Mouse (Mus musculus): Measurements from ENCODE around the gene Gm20481.
"Not testable (repeated sequence)": the region's sequence is repeated elsewhere in the genome, so short reads cannot be mapped to it uniquely, and the experiment has no call there.

The Gm20481 gene

DNA sequence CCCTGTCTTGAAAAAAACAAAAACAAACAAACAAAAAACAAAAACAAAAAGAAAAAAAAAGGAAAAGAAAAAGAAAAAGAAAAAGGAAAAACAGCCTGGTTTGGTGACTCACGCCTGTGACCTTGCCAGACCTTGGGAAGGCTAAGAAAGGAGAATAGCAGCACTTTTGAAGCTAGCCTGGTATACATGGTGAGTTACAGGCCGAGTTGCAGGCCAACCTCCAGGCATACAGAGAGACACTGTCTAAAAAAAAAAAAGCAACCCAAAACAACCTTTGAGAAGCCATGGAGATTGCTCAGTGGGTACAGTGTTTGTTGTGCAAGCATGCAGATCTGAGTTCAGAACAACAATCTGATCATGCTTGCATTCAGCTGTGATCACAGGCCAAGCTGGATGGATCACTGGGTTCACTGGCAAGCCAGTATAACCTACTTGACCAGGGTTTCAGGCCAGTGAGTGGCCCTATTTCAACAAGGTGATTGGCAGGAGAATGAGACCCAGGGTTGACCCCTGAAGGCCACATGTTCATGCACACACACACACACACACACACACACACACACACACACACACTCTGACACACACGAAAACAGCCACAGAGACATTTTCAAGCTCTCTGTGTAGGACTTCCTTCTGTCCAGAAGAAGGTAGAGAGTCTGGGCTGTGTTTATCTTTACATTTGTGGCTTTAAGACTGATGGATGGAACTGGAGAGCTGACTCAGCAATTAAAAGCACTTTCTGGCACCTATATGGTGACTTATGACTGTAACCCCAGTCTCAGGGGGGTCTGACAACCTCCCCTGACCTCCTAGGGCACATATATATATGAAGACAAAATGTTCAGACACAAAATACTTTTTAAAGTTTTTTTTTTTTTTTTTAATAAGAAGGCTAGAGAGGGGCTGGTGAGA, 6.1 kb downstream of the Gm20481 start:
- CTCF ChIA-PET: no interaction called here

- CTCF ChIA-PET: no interaction called here
Measured at GRCm38 (mm10) chr17:34977000-34977399, 7.3 kb downstream of the Gm20481 start.

GRCm38 (mm10) chr17:34978239-34978638, 8.5 kb downstream of the Gm20481 start:
- CTCF ChIA-PET: interaction anchor here (0.6 kb wide), 1 partner anchor 53 kb away, joined by 3 read pairs; no protein-coding TSS in a partner anchor

DNA sequence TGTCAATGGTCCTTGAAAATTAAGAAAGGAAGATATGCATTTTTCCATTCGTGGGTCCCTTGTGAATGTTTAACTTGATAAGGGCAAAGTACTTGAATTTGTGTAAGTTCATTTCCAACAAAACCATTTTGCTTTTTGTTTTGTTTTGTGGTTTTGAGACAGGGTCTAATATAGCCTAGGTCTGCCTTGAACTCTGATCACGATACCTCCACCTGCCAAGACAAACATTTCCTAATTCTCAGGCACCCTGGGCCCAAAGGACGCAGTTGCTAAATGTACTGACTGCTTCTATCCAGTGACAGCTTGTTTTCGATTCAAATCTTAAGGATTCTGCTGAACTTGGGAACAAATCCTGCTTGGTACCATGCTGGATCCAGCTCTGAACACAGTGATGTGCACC, 9.9 kb downstream of the Gm20481 start:
- CTCF ChIA-PET: no interaction called here

DNA sequence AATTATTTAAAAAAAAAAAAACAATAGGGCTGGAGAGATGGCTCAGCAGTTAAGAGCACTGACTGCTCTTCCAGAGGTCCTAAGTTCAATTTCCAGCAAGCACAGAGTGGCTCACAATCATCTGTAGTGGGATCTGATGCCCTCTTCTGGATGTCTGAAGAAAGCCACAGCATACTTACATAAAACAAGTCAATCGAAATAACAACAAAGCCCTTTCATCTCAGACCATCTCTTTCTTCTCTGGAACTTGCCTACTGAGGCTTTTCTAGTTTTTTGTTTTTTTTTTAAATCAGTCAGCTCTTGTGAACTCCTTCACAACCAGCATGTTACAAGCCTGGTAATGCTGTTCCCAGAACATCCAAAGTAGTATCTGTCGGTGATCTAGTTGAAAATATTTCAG, 10.9 kb downstream of the Gm20481 start:
- CTCF ChIA-PET: interaction anchor here (0.7 kb wide), 1 partner anchor 45 kb away, joined by 3 read pairs; no protein-coding TSS in a partner anchor

DNA sequence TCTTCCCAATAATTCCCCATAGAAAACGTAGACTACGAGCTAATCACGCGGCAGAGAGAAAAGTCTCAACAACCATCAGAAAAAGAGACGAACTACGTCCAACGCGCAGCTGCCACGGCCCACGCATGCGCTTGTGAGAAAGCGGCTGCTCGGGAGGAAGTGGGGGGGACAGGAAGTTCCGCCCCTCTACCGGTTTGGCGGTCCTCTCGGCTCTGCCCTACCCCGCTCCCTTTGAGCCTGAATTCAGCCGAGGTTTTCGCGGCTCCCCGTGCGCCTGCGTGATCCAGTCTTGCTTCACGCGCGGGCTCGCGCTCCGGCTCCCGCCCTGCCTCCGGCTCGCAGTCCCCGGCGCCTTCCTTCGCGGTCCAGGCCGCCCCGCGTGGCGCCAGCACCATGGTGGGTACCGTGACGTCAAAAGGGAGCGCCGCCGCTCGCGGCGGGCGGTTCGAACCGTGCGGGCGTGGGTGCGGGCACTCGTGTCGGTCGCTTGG, 12.0 kb downstream of the Gm20481 start, which contains the start of gene Lsm2:
Gene Lsm2 (plus strand): TSS at position 173 of the 491 bp plus-strand sequence.
- CTCF ChIA-PET: interaction anchor here (0.6 kb wide), 1 partner anchor 103 kb away, joined by 10 read pairs; no protein-coding TSS in a partner anchor

GRCm38 (mm10) chr17:34982328-34982727, 12.6 kb downstream of the Gm20481 start:
- CTCF ChIA-PET: interaction anchor here (0.7 kb wide), 1 partner anchor 78 kb away, joined by 3 read pairs; no protein-coding TSS in a partner anchor

DNA sequence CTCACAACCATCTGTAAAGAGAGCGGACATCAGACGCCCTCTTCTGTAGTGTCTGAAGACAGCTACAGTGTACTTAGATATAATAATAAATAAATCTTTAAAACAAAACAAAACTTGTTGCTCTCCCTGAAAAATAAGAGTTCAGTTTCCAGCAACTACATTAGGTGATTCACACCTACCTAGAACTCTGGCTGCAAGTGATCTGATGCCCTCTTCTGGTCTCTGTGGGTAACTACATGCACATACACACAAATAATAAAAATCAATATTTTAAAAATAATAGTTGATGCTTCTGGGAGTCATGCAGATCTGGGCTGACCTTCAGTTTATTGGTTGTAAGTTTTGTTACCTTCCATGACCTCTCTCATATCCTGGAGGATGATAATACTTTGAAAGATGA, 14.5 kb downstream of the Gm20481 start:
- CTCF ChIA-PET: interaction anchor here (1.3 to 1.6 kb wide), 2 partner anchors 15 to 76 kb away, joined by 3 to 5 read pairs; no protein-coding TSS in a partner anchor

GRCm38 (mm10) chr17:34994751-34995150, 25.0 kb downstream of the Gm20481 start:
- CTCF ChIA-PET: interaction anchor here (0.6 to 0.7 kb wide), 2 partner anchors 398 to 501 kb away, joined by 3 to 11 read pairs; no protein-coding TSS in a partner anchor

DNA sequence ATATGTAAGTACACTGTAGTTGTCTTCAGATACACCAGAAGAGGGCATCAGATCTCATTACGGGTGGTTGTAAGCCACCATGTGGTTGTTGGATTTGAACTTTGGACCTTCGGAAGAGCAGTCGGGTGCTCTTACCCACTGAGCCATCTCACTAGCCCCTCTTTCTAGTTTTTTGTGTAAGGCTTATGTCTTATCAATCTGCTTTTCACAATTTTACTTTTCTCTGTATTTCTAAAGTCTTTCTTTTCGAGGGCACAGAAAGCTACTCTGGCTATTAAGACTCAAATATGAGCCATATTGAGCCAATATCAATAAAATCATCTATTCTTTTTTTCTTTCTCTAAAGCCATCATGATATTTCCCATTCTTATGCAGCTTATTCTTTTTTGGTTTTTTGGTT, 25.5 kb downstream of the Gm20481 start:
- CTCF ChIA-PET: interaction anchor here (0.7 kb wide), 1 partner anchor 501 kb away, joined by 3 read pairs; no protein-coding TSS in a partner anchor

GRCm38 (mm10) chr17:34995927-34996326, 26.2 kb downstream of the Gm20481 start:
- CTCF ChIA-PET: not testable (repeated sequence)

DNA sequence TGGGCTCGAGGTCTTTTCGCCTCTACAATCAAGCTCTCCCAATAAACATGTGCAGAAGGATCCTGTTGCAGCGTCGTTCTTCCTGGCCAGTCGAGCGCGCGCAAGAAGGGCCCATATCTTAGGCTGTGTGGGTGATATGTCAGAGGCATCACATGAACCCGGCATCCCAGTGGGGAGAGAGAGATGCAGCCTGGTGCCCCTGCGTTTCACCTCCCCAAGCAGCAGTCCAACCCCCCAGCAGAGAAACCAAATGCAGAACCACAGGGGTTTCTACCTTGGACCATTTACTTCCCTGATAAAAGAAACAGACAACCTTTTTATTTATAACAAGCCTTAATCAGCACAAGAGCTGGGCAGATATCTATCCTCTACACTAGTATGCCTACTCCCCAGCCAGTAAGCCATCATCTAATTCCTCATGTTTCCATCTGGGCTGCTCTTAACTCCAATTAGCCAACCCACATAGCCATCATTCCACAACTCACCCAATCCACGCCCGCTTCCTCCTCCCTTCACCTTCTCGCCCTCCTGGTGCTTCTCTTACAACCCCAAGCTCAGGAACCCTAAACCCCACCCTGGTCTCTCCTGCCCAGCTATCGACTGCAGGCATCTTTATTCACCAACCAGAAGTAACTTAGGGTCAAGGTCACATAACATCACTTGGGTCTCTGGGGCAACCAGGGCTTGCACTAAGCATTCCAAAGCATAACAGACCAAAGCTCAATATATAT, 26.9 kb downstream of the Gm20481 start:
- CTCF ChIA-PET: no interaction called here

GRCm38 (mm10) chr17:34997142-34997483, 27.4 kb downstream of the Gm20481 start:
- CTCF ChIA-PET: interaction anchor here (0.6 kb wide), 1 partner anchor 75 kb away, joined by 3 read pairs; no protein-coding TSS in a partner anchor

- CTCF ChIA-PET: interaction anchor here (0.6 to 1.3 kb wide), 2 partner anchors 15 to 56 kb away, joined by 3 to 5 read pairs; no protein-coding TSS in a partner anchor
Measured at GRCm38 (mm10) chr17:34998526-34999430, 29.1 kb downstream of the Gm20481 start.

DNA sequence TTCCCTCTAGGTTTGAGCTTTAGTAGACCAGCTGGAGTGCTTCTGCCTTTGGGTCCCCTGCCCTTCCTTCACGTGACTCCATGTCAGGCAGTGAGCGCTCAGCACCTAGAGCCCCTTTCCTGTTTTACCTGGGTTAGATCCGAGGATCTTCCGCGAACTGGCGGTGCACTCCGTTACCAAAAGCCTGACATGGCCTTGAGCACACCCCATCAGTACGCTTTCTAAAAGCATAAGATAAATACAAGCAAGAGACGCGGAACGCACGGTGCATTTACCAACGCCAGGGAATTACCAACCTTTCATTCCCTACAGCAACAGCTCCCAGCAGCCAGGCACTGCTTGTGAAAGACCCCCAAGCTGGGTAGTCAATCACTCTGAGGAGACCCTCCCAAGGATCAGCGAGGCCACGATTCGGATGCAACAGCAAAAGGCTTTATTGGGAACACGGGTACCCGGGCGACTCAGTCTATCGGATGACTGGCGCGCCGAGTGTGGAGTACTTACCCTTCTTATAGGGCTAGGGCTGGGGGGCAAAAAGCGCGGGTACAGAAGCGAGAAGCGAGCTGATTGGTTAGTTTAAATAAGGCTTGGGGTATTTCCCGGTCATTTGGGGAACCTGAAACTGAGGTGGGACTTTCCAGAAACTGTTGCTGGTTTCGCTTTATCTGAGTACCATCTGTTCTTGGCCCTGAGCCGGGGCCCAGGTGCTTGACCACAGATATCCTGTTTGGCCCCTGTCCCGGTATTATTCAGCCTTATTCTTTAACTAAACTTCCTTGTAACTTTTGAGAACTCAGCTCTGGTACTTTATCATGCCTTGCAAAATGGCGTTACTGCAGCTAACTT, 30.4 kb downstream of the Gm20481 start:
- CTCF ChIA-PET: interaction anchor here (0.5 to 1.3 kb wide), 2 partner anchors 16 to 136 kb away, joined by 3 to 4 read pairs; no protein-coding TSS in a partner anchor

GRCm38 (mm10) chr17:35000717-35001451, 31.2 kb downstream of the Gm20481 start, which contains the start of gene Vars:
Vars (plus strand) TSS chr17:35000987.
- CTCF ChIA-PET: no interaction called here

- CTCF ChIA-PET: interaction anchor here (0.7 kb wide), 1 partner anchor 47 kb away, joined by 3 read pairs; no protein-coding TSS in a partner anchor
Measured at GRCm38 (mm10) chr17:35001452-35002152, 31.9 kb downstream of the Gm20481 start.

DNA sequence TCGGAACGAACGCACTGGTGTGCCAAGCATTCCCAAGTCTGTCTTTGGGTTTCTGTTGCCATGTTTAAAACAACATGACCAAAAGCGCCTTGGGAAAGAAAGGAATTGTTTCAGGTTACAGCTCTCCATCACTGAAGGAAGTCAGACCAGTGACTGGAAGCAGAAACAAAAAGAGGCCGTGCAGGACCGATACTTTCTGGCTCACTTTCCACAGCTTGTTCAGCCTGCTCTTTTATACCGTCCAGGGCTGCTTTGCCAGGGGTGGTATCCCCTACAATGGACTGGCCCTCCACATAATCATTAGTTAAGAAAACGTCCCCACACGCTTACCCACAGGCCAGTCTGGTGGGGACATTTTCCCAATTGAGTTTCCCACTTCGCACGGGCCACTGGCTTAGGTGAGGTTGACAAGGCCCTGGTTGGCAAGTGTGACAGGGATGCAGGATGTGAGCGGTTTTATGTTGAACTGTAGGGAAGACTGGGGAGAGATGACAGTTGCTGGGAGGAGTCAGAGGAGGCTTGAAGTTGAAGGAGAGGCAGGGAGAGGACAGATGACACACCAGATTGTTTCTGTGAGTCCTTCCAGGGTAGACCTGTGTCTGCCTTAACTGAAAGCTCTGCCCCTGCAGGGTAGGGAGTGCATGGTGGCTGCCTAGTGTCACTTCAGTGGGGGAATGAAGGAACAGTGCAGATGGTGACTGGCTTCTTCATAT, 32.6 kb downstream of the Gm20481 start:
- CTCF ChIA-PET: interaction anchor here (0.7 kb wide), 1 partner anchor 46 kb away, joined by 3 read pairs; no protein-coding TSS in a partner anchor

All from spleen, embryonic (tissue).